Mouse (Mus musculus) small intestine, adult 2 months (tissue): ENCODE data around the gene Enthd1. TPM values are rescaled to one million over a fixed set of nuclear protein-coding genes. Genes with fewer than 3 reads are reported as not detected.

Experiments used
- H3K27ac ChIP-seq: fragments of 200-500 bp; 2 replicates; pipeline ENCODE4 v1.5.1; 2012; ENCODE audit warnings: low read depth, low read length, control low read depth, inconsistent platforms; ENCODE audit not compliant: insufficient read depth
- H3K27me3 ChIP-seq: fragments of 200-500 bp; 2 replicates; pipeline ENCODE4 v1.6.1; 2012; ENCODE audit warnings: mild to moderate bottlenecking, moderate library complexity, low read length, inconsistent platforms; ENCODE audit not compliant: control insufficient read depth, insufficient read depth
- H3K36me3 ChIP-seq: fragments of 200-500 bp; 2 replicates; pipeline ENCODE4 v1.6.1; 2012; ENCODE audit warnings: mild to moderate bottlenecking, low read length, control low read depth, inconsistent platforms; ENCODE audit not compliant: control insufficient read depth, insufficient read depth
- H3K4me1 ChIP-seq: fragments of 200-500 bp; 2 replicates; pipeline ENCODE4 v1.6.1; 2012; ENCODE audit warnings: low read length, inconsistent platforms, mixed read lengths; ENCODE audit not compliant: control insufficient read depth, insufficient read depth, insufficient read length
- H3K4me3 ChIP-seq: fragments of 200-500 bp; 2 replicates; pipeline ENCODE4 v1.5.1; 2012; ENCODE audit warnings: low read depth, mild to moderate bottlenecking, control low read depth, inconsistent platforms, low read length, moderate library complexity
- CTCF ChIP-seq: fragments of 200-500 bp; IDR thresholded peaks from 2 replicates; pipeline ENCODE4 v1.5.1; 2012; ENCODE audit warnings: low read depth, mild to moderate bottlenecking, control low read depth, inconsistent platforms, low read length, moderate library complexity, mixed read lengths; ENCODE audit not compliant: insufficient replicate concordance, insufficient read length; ENCODE audit errors: extremely low read depth
- POLR2A ChIP-seq: fragments of 200-500 bp; IDR thresholded peaks from 2 replicates; pipeline ENCODE4 v1.6.1; 2012; ENCODE audit warnings: low read depth, mild to moderate bottlenecking, control low read depth, inconsistent platforms, low read length, moderate library complexity
- WGBS: fragments of 180-500 bp; shearing (Covaris S2); methylation state at CpG from one replicate; pipeline ENCODE4 v1.1.7; 2018; 5-methylcytosine and 5-hydroxymethylcytosine counted together
- polyA plus RNA-seq: library from polyadenylated mRNA; depleted of rRNA; stranded (reverse); fragments of >200 nt; gene quantifications from 2 replicates; pipeline ENCODE4 v1.2.3, GENCODE M21; 2012

The Enthd1 gene
- polyA plus RNA-seq, 1 experiment, result not detected

DNA sequence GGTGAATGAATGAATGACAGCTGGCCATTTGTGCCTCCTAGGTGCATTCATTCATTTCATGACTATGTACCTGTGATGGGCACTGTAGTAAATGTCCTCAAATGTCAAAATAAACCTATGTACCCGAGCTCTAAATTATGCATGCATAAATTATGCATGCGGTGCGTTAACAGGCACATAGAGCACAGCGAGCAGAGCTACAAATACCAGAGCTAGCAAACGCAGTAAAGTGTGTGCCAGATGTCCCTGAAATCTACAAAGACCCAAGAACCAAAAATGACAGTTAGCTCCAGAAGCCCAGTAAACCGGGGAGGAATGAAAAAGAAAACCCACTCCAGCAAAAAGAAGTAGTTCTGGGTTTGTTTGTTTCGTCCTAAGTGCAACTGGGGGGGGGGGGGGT lies 36.5 kb upstream of the Enthd1 start:
- H3K4me1 ChIP-seq, result peaks cover 2% of the 10 kb centered on the region; the same call in 1 of the 2 replicates
- no peak for TF ChIP-seq POLR2A
- TF ChIP-seq CTCF, result no peak
- no peaks in the 10 kb centered on the region for H3K27me3 ChIP-seq
- H3K27ac ChIP-seq, result no peak overlapping the region
- WGBS, result 75% methylated on average over 7 of the region's 7 CpGs
- no peaks in the 10 kb centered on the region for H3K36me3 ChIP-seq
- no peak overlapping the region for H3K4me3 ChIP-seq

DNA sequence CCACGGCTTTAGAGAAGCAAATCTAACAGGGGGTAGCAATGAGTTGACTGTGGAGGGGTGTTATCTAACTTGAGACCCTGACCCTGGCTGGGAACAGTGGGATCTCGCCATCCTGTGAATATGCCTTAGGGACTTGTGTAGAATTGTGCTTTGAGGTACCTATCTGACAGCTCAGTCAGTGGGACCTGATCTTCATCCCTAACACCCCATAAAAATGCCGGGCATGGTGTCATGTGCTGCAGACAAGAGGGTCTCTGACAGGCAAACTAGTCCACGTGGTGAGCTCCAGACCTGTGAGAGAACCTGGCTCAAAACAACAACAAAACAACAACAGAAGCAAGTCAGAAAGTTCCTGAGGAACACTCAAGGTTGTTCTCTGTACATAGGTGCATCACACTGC lies 34.9 kb upstream of the Enthd1 start:
- Histone ChIP-seq H3K36me3 (no peaks in the 10 kb centered on the region), H3K27ac (no peak overlapping the region), H3K4me3 (no peak overlapping the region), H3K4me1 (peaks cover 2% of the 10 kb centered on the region; the same call in 1 of the 2 replicates), H3K27me3 (no peaks in the 10 kb centered on the region)
- TF ChIP-seq CTCF, result no peak
- no peak for TF ChIP-seq POLR2A
- WGBS, result 74% methylated on average over 4 of the region's 4 CpGs

DNA sequence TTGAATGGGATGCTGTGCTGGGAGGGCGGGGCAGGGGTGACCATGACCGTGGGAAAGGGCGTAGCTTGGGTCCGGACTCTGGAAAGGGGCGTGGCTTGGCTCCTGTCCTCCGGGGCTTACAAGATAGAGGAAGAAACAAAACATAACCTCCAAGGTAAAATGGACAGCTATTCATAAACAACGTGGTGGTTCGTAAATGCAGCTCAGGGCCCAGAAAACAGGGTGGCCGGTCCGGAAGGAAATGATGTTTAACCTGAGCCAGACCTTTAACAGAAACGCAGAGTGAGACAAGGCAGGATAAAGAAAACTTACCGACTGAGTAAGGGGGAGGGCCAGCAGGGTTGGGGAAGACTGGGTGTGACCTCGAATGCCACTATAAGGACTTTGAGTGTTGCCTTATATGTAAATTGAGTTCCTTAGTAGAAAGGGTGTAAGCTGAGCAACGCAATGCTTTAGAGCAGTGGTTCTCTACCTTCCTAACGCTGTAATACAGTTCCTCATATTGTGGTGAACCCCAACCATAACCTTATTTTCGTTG lies 34.3 kb upstream of the Enthd1 start:
- H3K27me3 ChIP-seq, result no peaks in the 10 kb centered on the region
- WGBS, result 9% methylated on average over 16 of the region's 16 CpGs
- H3K4me1 ChIP-seq, result peaks cover 2% of the 10 kb centered on the region; the same call in 1 of the 2 replicates
- H3K27ac ChIP-seq, result no peak overlapping the region
- no peak for TF ChIP-seq POLR2A
- TF ChIP-seq CTCF, result no peak
- H3K4me3 ChIP-seq, result peak overlapping the region; percentile 27; the same call in 1 of the 2 replicates
- no peaks in the 10 kb centered on the region for H3K36me3 ChIP-seq

DNA sequence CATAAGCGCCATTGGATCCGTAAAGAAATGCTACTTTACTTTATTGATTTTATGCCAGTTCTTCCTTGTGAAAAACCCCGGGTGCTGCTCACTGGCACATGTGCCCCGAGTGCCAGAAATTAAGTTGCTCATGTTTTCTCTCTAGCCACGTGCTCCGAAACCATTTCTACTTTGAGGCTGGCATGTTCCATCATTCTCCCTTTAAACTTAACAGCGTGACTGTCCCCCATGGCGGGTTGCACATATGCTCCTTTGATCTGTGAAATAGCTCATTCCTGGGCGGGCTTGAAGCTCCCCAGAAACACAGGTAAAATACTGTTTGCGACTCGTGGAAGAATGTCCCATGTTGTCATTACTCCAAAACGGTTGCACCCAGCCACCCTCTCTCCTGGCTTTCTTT lies 33.8 kb upstream of the Enthd1 start:
- Histone ChIP-seq H3K36me3 (no peaks in the 10 kb centered on the region), H3K27me3 (no peaks in the 10 kb centered on the region), H3K4me1 (peaks cover 2% of the 10 kb centered on the region; the same call in 1 of the 2 replicates), H3K27ac (no peak overlapping the region), H3K4me3 (no peak overlapping the region)
- no peak for TF ChIP-seq POLR2A
- WGBS, result 34% methylated on average over 12 of the region's 12 CpGs

DNA sequence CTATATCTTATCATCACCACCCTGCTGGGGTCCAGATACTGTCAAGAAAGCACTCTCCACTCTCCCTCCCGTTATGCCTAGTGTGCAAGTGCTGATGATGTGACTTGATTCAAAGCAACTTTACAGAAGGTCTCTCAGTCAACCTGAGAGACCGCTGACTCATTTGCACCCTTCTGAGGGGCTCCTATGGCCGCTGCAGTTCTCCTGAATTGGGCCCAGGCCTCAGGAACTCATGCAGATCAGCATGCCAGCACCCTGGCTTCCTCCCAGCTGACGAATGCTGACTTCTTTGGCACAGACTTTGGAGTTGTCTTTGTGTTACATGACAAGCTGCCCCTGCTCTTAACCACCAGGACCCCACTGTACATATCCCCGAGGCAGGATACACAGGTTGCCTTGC lies 28.9 kb upstream of the Enthd1 start:
- Histone ChIP-seq H3K4me1 (no peaks in the 10 kb centered on the region), H3K27ac (no peak overlapping the region), H3K4me3 (no peak overlapping the region), H3K27me3 (no peaks in the 10 kb centered on the region), H3K36me3 (no peaks in the 10 kb centered on the region)
- 59% methylated on average over 5 of the region's 5 CpGs for WGBS
- TF ChIP-seq POLR2A (no peak), CTCF (no peak)

DNA sequence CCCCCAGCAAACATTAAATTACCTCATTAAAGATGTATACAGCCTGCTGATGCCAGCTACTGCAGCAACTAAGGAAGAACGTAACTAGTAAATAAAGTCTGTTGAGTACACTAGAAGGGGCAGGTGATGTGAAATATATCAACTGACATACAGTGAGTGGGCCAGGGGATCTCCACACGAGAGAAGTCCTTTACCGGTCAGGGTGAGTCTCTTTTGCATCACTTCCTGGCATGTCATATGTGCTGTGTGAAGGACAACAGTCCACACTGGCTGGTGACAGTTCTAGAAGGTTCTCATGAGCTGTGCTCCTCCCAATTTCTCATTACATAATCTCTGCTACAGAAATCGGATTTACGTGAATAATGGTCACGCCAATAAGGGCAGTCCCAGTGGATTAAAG lies 27.8 kb upstream of the Enthd1 start:
- H3K27me3 ChIP-seq, result no peaks in the 10 kb centered on the region
- no peaks in the 10 kb centered on the region for H3K36me3 ChIP-seq
- TF ChIP-seq CTCF (no peak), POLR2A (no peak)
- 76% methylated on average over 6 of the region's 6 CpGs for WGBS
- no peak overlapping the region for H3K4me3 ChIP-seq
- no peak overlapping the region for H3K27ac ChIP-seq
- H3K4me1 ChIP-seq, result no peaks in the 10 kb centered on the region

DNA sequence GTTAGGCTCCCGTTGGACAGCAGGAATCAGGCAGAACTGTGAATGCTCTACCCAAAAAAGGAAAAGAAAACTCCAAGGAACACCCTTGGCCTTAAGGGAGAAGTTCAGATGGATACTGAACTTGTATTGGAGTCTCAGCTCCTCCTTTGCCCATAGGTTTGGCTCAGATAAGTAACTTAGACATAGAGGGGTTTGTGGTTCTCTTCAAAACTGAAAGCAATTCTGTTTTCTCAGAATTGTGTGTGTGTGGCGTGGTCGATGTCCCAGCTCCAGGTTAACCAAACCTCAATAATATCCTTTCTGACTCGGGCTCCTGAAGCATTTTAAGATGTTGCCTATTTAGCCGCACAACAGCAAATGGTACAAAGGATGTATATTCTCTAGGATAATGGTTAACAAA lies 25.7 kb upstream of the Enthd1 start:
- Histone ChIP-seq H3K36me3 (no peaks in the 10 kb centered on the region), H3K4me1 (no peaks in the 10 kb centered on the region), H3K27me3 (no peaks in the 10 kb centered on the region), H3K4me3 (no peak overlapping the region), H3K27ac (peak overlapping the region; percentile 61; the same call in 1 of the 2 replicates)
- WGBS, result 74% methylated on average over 5 of the region's 5 CpGs
- TF ChIP-seq POLR2A (no peak), CTCF (no peak)
